Mouse (Mus musculus) forebrain, embryonic 13.5 days (tissue): Measurements from ENCODE around the gene Tmem44. TPM values are rescaled to one million over a fixed set of nuclear protein-coding genes. Genes with fewer than 3 reads are reported as not detected.

ENCODE experiments used
- ATAC-seq: fragments of 200-750 bp; cut with Nextera tagmentation; 2 replicates; pipeline ENCODE4 v1.8.0; 2017
- H3K27ac ChIP-seq: fragments of 300-500 bp; sonication (generic); 2 replicates; pipeline ENCODE4 v1.5.1; 2015; ENCODE audit warnings: inconsistent platforms, mild to moderate bottlenecking, moderate library complexity
- H3K27me3 ChIP-seq: fragments of 300-500 bp; sonication (generic); 2 replicates; pipeline ENCODE4 v1.6.1; 2015; ENCODE audit warnings: mild to moderate bottlenecking, inconsistent platforms
- H3K36me3 ChIP-seq: fragments of 300-500 bp; sonication (generic); 2 replicates; pipeline ENCODE4 v1.6.1; 2015; ENCODE audit warnings: mild to moderate bottlenecking, inconsistent platforms; ENCODE audit not compliant: poor library complexity, severe bottlenecking
- H3K4me1 ChIP-seq: fragments of 300-500 bp; sonication (generic); 2 replicates; pipeline ENCODE4 v1.6.1; 2015; ENCODE audit warnings: inconsistent platforms
- H3K4me2 ChIP-seq: fragments of 300-500 bp; sonication (generic); 2 replicates; pipeline ENCODE4 v1.6.1; 2015; ENCODE audit warnings: inconsistent platforms, mild to moderate bottlenecking, moderate library complexity
- H3K4me3 ChIP-seq: fragments of 300-500 bp; sonication (generic); 2 replicates; pipeline ENCODE4 v1.5.1; 2015; ENCODE audit warnings: mild to moderate bottlenecking, inconsistent platforms
- H3K9ac ChIP-seq: fragments of 300-500 bp; sonication (generic); 2 replicates; pipeline ENCODE4 v1.6.1; 2015; ENCODE audit warnings: mild to moderate bottlenecking, inconsistent platforms
- H3K9me3 ChIP-seq: fragments of 300-500 bp; sonication (generic); replicated peaks from 2 replicates; pipeline ENCODE4 v1.6.1; 2016; ENCODE audit warnings: inconsistent platforms
- WGBS: fragments of 180-500 bp; shearing (Covaris S2); methylation state at CpG from one replicate; pipeline ENCODE4 v1.1.7; 2015; 5-methylcytosine and 5-hydroxymethylcytosine counted together
- polyA plus RNA-seq: library from polyadenylated mRNA; unstranded; fragments of >200 nt; fragmentation: Nextera tagmentation; extraction: Ambion mirVana; gene quantifications from 2 replicates; pipeline ENCODE4 v1.2.1, GENCODE M21; 2015

The Tmem44 gene
- polyA plus RNA-seq, 1 experiment from 2014 or later, result 56.2 TPM

GRCm38 (mm10) chr16:30527889-30528288, 22.8 kb downstream of the Tmem44 start:
- H3K36me3 ChIP-seq, result peaks cover 69% of the 10 kb centered on the region

GRCm38 (mm10) chr16:30525756-30526155, 24.9 kb downstream of the Tmem44 start:
- Histone ChIP-seq H3K4me3 (no peak overlapping the region), H3K36me3 (peaks cover 81% of the 10 kb centered on the region), H3K27ac (no peak overlapping the region), H3K9me3 (no peaks in the 10 kb centered on the region), H3K4me1 (no peaks in the 10 kb centered on the region), H3K4me2 (no peak overlapping the region), H3K9ac (no peak overlapping the region), H3K27me3 (no peaks in the 10 kb centered on the region)
- no peak for ATAC-seq
- WGBS, result 90% methylated on average over 14 of the region's 14 CpGs

More at GRCm38 (mm10) chr16:30527889-30528288, 22.8 kb downstream of the Tmem44 start:
- ATAC-seq, result no peak
- no peak overlapping the region for H3K9ac ChIP-seq
- H3K27me3 ChIP-seq, result no peaks in the 10 kb centered on the region
- H3K9me3 ChIP-seq, result no peaks in the 10 kb centered on the region
- H3K4me2 ChIP-seq, result no peak overlapping the region
- peaks cover 3% of the 10 kb centered on the region; the same call in 1 of the 2 replicates for H3K4me1 ChIP-seq
- no peak overlapping the region for H3K4me3 ChIP-seq
- 75% methylated on average over 2 of the region's 2 CpGs for WGBS
- no peak overlapping the region for H3K27ac ChIP-seq

GRCm38 (mm10) chr16:30524481-30524880, 26.2 kb downstream of the Tmem44 start:
- H3K27me3 ChIP-seq, result no peaks in the 10 kb centered on the region
- 90% methylated on average over 6 of the region's 6 CpGs for WGBS

GRCm38 (mm10) chr16:30522253-30522940, 28.2 kb downstream of the Tmem44 start:
- no peak overlapping the region for H3K4me3 ChIP-seq
- H3K36me3 ChIP-seq, result peaks cover 62% of the 10 kb centered on the region
- no peak overlapping the region for H3K4me2 ChIP-seq
- no peaks in the 10 kb centered on the region for H3K4me1 ChIP-seq
- H3K9me3 ChIP-seq, result no peaks in the 10 kb centered on the region
- 60% methylated on average over 10 of the region's 10 CpGs for WGBS
- H3K9ac ChIP-seq, result no peak overlapping the region
- H3K27ac ChIP-seq, result no peak overlapping the region
- 0 out of 2 replicates have a peak, but pooled peaks have one; percentile 22 for ATAC-seq
- H3K27me3 ChIP-seq, result no peaks in the 10 kb centered on the region

More at GRCm38 (mm10) chr16:30524481-30524880, 26.2 kb downstream of the Tmem44 start:
- H3K9me3 ChIP-seq, result no peaks in the 10 kb centered on the region
- H3K36me3 ChIP-seq, result peaks cover 75% of the 10 kb centered on the region
- no peak overlapping the region for H3K9ac ChIP-seq
- H3K4me3 ChIP-seq, result no peak overlapping the region
- no peaks in the 10 kb centered on the region for H3K4me1 ChIP-seq
- no peak overlapping the region for H3K4me2 ChIP-seq
- no peak for ATAC-seq
- H3K27ac ChIP-seq, result no peak overlapping the region

GRCm38 (mm10) chr16:30521147-30521546, 29.5 kb downstream of the Tmem44 start:
- Histone ChIP-seq H3K9me3 (no peaks in the 10 kb centered on the region), H3K36me3 (peaks cover 58% of the 10 kb centered on the region), H3K27ac (no peak overlapping the region), H3K4me1 (no peaks in the 10 kb centered on the region), H3K4me3 (no peak overlapping the region), H3K4me2 (no peak overlapping the region), H3K27me3 (no peaks in the 10 kb centered on the region), H3K9ac (no peak overlapping the region)
- WGBS, result 57% methylated on average over 3 of the region's 3 CpGs
- ATAC-seq, result no peak

- ATAC-seq, result no peak
- no peak overlapping the region for H3K27ac ChIP-seq
- 27% methylated on average over 9 of the region's 9 CpGs for WGBS
- peaks cover 60% of the 10 kb centered on the region for H3K36me3 ChIP-seq
- no peaks in the 10 kb centered on the region for H3K9me3 ChIP-seq
- H3K4me3 ChIP-seq, result no peak overlapping the region
- H3K4me2 ChIP-seq, result peak overlapping the region; percentile 24
- H3K9ac ChIP-seq, result no peak overlapping the region
- no peaks in the 10 kb centered on the region for H3K4me1 ChIP-seq
- H3K27me3 ChIP-seq, result no peaks in the 10 kb centered on the region
These were observed 30.2 kb downstream of the Tmem44 start for GRCm38 (mm10) chr16:30520361-30520823.

- WGBS, result 82% methylated on average over 9 of the region's 9 CpGs
- Histone ChIP-seq H3K27me3 (no peaks in the 10 kb centered on the region), H3K9ac (no peak overlapping the region), H3K27ac (no peak overlapping the region), H3K4me3 (no peak overlapping the region), H3K9me3 (no peaks in the 10 kb centered on the region), H3K4me2 (no peak overlapping the region), H3K36me3 (peaks cover 56% of the 10 kb centered on the region), H3K4me1 (no peaks in the 10 kb centered on the region)
- no peak for ATAC-seq
These were observed 32.0 kb downstream of the Tmem44 start for GRCm38 (mm10) chr16:30518635-30519034.

GRCm38 (mm10) chr16:30517666-30518283, 32.9 kb downstream of the Tmem44 start:
- Histone ChIP-seq H3K36me3 (peaks cover 57% of the 10 kb centered on the region), H3K4me1 (no peaks in the 10 kb centered on the region), H3K27me3 (no peaks in the 10 kb centered on the region), H3K9me3 (no peaks in the 10 kb centered on the region), H3K4me3 (no peak overlapping the region), H3K4me2 (no peak overlapping the region), H3K27ac (no peak overlapping the region), H3K9ac (no peak overlapping the region)
- 83% methylated on average over 11 of the region's 11 CpGs for WGBS
- ATAC-seq, result no peak

GRCm38 (mm10) chr16:30516993-30517392, 33.6 kb downstream of the Tmem44 start:
- Histone ChIP-seq H3K27ac (no peak overlapping the region), H3K9me3 (no peaks in the 10 kb centered on the region), H3K27me3 (no peaks in the 10 kb centered on the region), H3K36me3 (peaks cover 51% of the 10 kb centered on the region), H3K4me3 (no peak overlapping the region), H3K9ac (no peak overlapping the region), H3K4me1 (peaks cover 6% of the 10 kb centered on the region; the same call in 1 of the 2 replicates), H3K4me2 (no peak overlapping the region)
- WGBS, result 94% methylated on average over 8 of the region's 9 CpGs
- no peak for ATAC-seq

- no peak overlapping the region for H3K9ac ChIP-seq
- 67% methylated on average over 12 of the region's 12 CpGs for WGBS
- H3K27me3 ChIP-seq, result no peaks in the 10 kb centered on the region
- no peak overlapping the region for H3K27ac ChIP-seq
- H3K4me3 ChIP-seq, result no peak overlapping the region
- H3K4me1 ChIP-seq, result peaks cover 15% of the 10 kb centered on the region
- H3K36me3 ChIP-seq, result peaks cover 46% of the 10 kb centered on the region
- H3K9me3 ChIP-seq, result no peaks in the 10 kb centered on the region
- ATAC-seq, result no peak
- H3K4me2 ChIP-seq, result no peak overlapping the region
These were observed 35.2 kb downstream of the Tmem44 start for GRCm38 (mm10) chr16:30515418-30515817.

- H3K4me2 ChIP-seq, result no peak overlapping the region
- 82% methylated on average over 20 of the region's 20 CpGs for WGBS
- H3K9me3 ChIP-seq, result no peaks in the 10 kb centered on the region
- no peak overlapping the region for H3K9ac ChIP-seq
- H3K27me3 ChIP-seq, result no peaks in the 10 kb centered on the region
- H3K27ac ChIP-seq, result no peak overlapping the region
- peaks cover 41% of the 10 kb centered on the region for H3K36me3 ChIP-seq
- H3K4me1 ChIP-seq, result peaks cover 18% of the 10 kb centered on the region
- no peak overlapping the region for H3K4me3 ChIP-seq
- ATAC-seq, result no peak
These were observed 37.3 kb downstream of the Tmem44 start for GRCm38 (mm10) chr16:30513050-30514024.
